In the genomic region with DNA sequence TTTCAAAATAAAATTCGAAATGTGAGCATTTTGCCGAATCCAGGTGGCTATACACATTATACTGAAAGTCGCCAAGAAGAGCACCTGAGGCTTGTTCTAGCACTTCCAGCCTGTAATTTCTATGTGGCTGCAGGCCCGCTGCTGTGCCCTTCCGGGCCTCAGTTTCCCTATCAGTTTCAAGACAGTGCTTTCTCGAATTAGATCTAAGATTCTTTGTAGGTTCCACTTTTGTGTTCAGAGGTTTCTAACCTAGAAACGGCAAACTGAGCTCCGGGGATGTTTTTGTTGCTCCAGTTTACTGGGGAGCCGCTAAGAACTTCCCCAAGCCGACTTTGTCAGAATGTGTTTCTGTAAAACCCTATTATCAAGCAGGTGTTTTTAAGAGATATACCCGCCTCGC, we compare ENCODE assay signal across 8 mouse cellular contexts. TPM values are rescaled to one million over a fixed set of nuclear protein-coding genes. Genes with fewer than 3 reads are reported as not detected.
A peak's percentile ranks its signal among the peaks of the same experiment; 100 is the strongest.
DNase-seq lines count a peak whose midpoint lies in the region; ATAC-seq lines count a peak whose summit lies in the region.

No protein-coding gene starts in this region.

- H3K4me2 ChIP-seq in hindbrain, embryonic 12.5 days (replicated peaks), result peak overlapping the region; percentile 71

- intact Hi-C loops in left cerebral cortex, postnatal 10 days (cut with DNase I), result loop anchor here (2.0 to 10.0 kb wide), 2 partner anchors 237 to 559 kb away; a partner anchor contains a TSS

- H3K4me1 ChIP-seq in hindbrain, embryonic 12.5 days, result peaks cover 21% of the 10 kb centered on the region

- H3K9ac ChIP-seq in hindbrain, embryonic 12.5 days, result peak overlapping the region; percentile 79

- DNase-seq in kidney, adult 18-20 months, result peak; percentile 10
- no peak for DNase-seq in kidney, postnatal 10 days
- DNase-seq in c-Kit-negative CD71-positive TER-119-positive erythroid progenitor cells, embryonic 14.5 days (ENCODE audit: low read depth, low spot score), result peak; percentile 22
- DNase-seq in gastrocnemius, postnatal 10 days, result no peak
- no peak for DNase-seq in layer of hippocampus, adult 9-11 months
- DNase-seq in left cerebral cortex, postnatal 10 days (ENCODE audit: extremely low spot score in 1 of 2, low spot score in 2 of 2), result no peak

- H3K4me3 ChIP-seq in hindbrain, embryonic 12.5 days, result peak overlapping the region; percentile 76
- H3K4me3 ChIP-seq in macrophage (ENCODE audit: inconsistent target), result peak overlapping the region; percentile 94

- H3K79me2 ChIP-seq in macrophage (ENCODE audit: inconsistent target), result peaks cover 79% of the 10 kb centered on the region

- no peaks in the 10 kb centered on the region for H3K9me3 ChIP-seq in hindbrain, embryonic 12.5 days (replicated peaks)

- no peak for ATAC-seq in hindbrain, embryonic 12.5 days (ENCODE audit: low FRiP score)

- H3K27ac ChIP-seq in hindbrain, embryonic 12.5 days, result no peak overlapping the region
- peak overlapping the region; percentile 97 for H3K27ac ChIP-seq in macrophage

- no peaks in the 10 kb centered on the region for H3K27me3 ChIP-seq in hindbrain, embryonic 12.5 days

- WGBS in hindbrain, embryonic 12.5 days, result 66% methylated on average over 12 of the region's 12 CpGs
- 28% methylated on average over 12 of the region's 12 CpGs for WGBS in macrophage (ENCODE audit: missing documents)

- 0 out of 2 replicates have a peak, but pooled peaks cover 3% of the 10 kb centered on the region for H3K36me3 ChIP-seq in hindbrain, embryonic 12.5 days
- H3K36me3 ChIP-seq in macrophage (ENCODE audit: inconsistent target), result no peaks in the 10 kb centered on the region

RNA-seq across cellular contexts. Expression of a gene that starts 0.8 kb away (rescaled TPM):
- 27.9 and 28.5 TPM in 2 replicates for polyA plus RNA-seq in hindbrain, embryonic 12.5 days (2016; fragmentation: Nextera tagmentation; extraction: Ambion mirVana)
- total RNA-seq in macrophage (2018; cell fraction: chromatin; rRNA removed), result 100 to 1,000 TPM in 9 of 26 experiments, 10 to 100 TPM in 17; 36.1 to 122 (median 92.3) TPM
- total RNA-seq in macrophage (2018; cell fraction: cytosol; rRNA removed), result 10 to 100 TPM; 13.3 to 24.5 (median 18.6) TPM
- 10 to 100 TPM; 21.3 to 95.2 (median 44.4) TPM for total RNA-seq in macrophage (2018; cell fraction: nucleus; rRNA removed)
- 15.4 to 41.9 TPM (median 19.7 TPM) in 3 replicates for polyA plus RNA-seq in macrophage (2018)
- 10 to 100 TPM; 13.5 to 18.6 TPM for total RNA-seq in gastrocnemius, postnatal 10 days (2021)
- 10 to 100 TPM; 18.4 to 18.6 TPM for total RNA-seq in left cerebral cortex, postnatal 10 days (2021)

RNA-seq across cellular contexts. Expression of a gene that starts 25.4 kb away (rescaled TPM):
- polyA plus RNA-seq in hindbrain, embryonic 12.5 days (2016; fragmentation: Nextera tagmentation; extraction: Ambion mirVana), result 19.9 and 22.0 TPM in 2 replicates
- 10 to 100 TPM in 21 of 26 experiments, 1 to 10 TPM in 5; 1.9 to 40.4 (median 21.9) TPM for total RNA-seq in macrophage (2018; cell fraction: chromatin; rRNA removed)
- 10 to 100 TPM; 12.5 to 27.0 (median 20.6) TPM for total RNA-seq in macrophage (2018; cell fraction: cytosol; rRNA removed)
- 10 to 100 TPM in 19 of 26 experiments, 1 to 10 TPM in 7; 4.7 to 33.9 (median 12.3) TPM for total RNA-seq in macrophage (2018; cell fraction: nucleus; rRNA removed)
- polyA plus RNA-seq in macrophage (2018), result 17.2 to 25.8 TPM (median 24.1 TPM) in 3 replicates
- 10 to 100 TPM; 13.3 to 13.5 TPM for total RNA-seq in gastrocnemius, postnatal 10 days (2021)
- 10 to 100 TPM; 13.0 to 13.6 TPM for total RNA-seq in left cerebral cortex, postnatal 10 days (2021)

RNA-seq across cellular contexts. Expression of a gene that starts 46.0 kb away (rescaled TPM):
- 0.46 and 0.47 TPM in 2 replicates for polyA plus RNA-seq in hindbrain, embryonic 12.5 days (2016; fragmentation: Nextera tagmentation; extraction: Ambion mirVana)
- total RNA-seq in macrophage (2018; cell fraction: chromatin; rRNA removed), result not detected
- not detected for total RNA-seq in macrophage (2018; cell fraction: cytosol; rRNA removed)
- not detected for total RNA-seq in macrophage (2018; cell fraction: nucleus; rRNA removed)
- polyA plus RNA-seq in macrophage (2018), result not detected in 3 replicates
- total RNA-seq in gastrocnemius, postnatal 10 days (2021), result not detected
- 1 to 10 TPM; 1.1 to 1.3 TPM for total RNA-seq in left cerebral cortex, postnatal 10 days (2021)

Comparison
In these comparisons a context has a peak if more than half of its experiments do, and no peak if none do; other contexts are left out.
1. DNase-seq: peak in kidney, adult 18-20 months (single experiment) and c-Kit-negative CD71-positive TER-119-positive erythroid progenitor cells, embryonic 14.5 days (single experiment); none in kidney, postnatal 10 days (single experiment), gastrocnemius, postnatal 10 days (single experiment), layer of hippocampus, adult 9-11 months (single experiment) and left cerebral cortex, postnatal 10 days (0 of 2).